Mouse (Mus musculus): ENCODE measurements around the gene Stard7. TPM values are rescaled to one million over a fixed set of nuclear protein-coding genes. Genes with fewer than 3 reads are reported as not detected.

The Stard7 gene
- 131 TPM for polyA plus RNA-seq (2015; fragmentation: Illumina TruSeq; extraction: RNeasy Lipid Tissue Mini Kit (QIAGEN cat#74804); ENCODE audit: insufficient read depth, low replicate concordance)

GRCm38 (mm10) chr2:127269491-127270299 is at the start of gene Stard7:
Gene Stard7 (plus strand): TSS chr2:127270218.

GRCm38 (mm10) chr2:127247592-127248333 is 22.3 kb upstream of the Stard7 start, which contains the start of the genes Ciao1 and Tmem127:
Gene Ciao1 (minus strand): TSS chr2:127247816.
Gene Tmem127 (plus strand): TSS chr2:127247908.

GRCm38 (mm10) chr2:127335767-127336496 is 65.9 kb downstream of the Stard7 start, which contains the start of gene Dusp2:
Gene Dusp2 (plus strand): TSS chr2:127336159.

GRCm38 (mm10) chr2:127338416-127338815 is 68.4 kb downstream of the Stard7 start, which contains the start of gene Astl:
Gene Astl (plus strand): TSS chr2:127338639.

Other genes with a start within 250 kb of the Stard7 start
- gene Blvra, start 199.6 kb upstream of the Stard7 start, polyA plus RNA-seq (2015; fragmentation: Illumina TruSeq; extraction: RNeasy Lipid Tissue Mini Kit (QIAGEN cat#74804); ENCODE audit: insufficient read depth, low replicate concordance): 63.3 TPM
- 13.5 TPM for gene Ncaph, start 136.3 kb upstream of the Stard7 start, polyA plus RNA-seq (2015; fragmentation: Illumina TruSeq; extraction: RNeasy Lipid Tissue Mini Kit (QIAGEN cat#74804); ENCODE audit: insufficient read depth, low replicate concordance)
- 18.3 TPM for gene Itpripl1, start 126.8 kb upstream of the Stard7 start, polyA plus RNA-seq (2015; fragmentation: Illumina TruSeq; extraction: RNeasy Lipid Tissue Mini Kit (QIAGEN cat#74804); ENCODE audit: insufficient read depth, low replicate concordance)
- 1.9 TPM for gene 1810024B03Rik, start 61.9 kb upstream of the Stard7 start, polyA plus RNA-seq (2015; fragmentation: Illumina TruSeq; extraction: RNeasy Lipid Tissue Mini Kit (QIAGEN cat#74804); ENCODE audit: insufficient read depth, low replicate concordance)
- gene Snrnp200, start 61.8 kb upstream of the Stard7 start, polyA plus RNA-seq (2015; fragmentation: Illumina TruSeq; extraction: RNeasy Lipid Tissue Mini Kit (QIAGEN cat#74804); ENCODE audit: insufficient read depth, low replicate concordance): 80.2 TPM
- gene Ciao1, start 22.4 kb upstream of the Stard7 start, polyA plus RNA-seq (2015; fragmentation: Illumina TruSeq; extraction: RNeasy Lipid Tissue Mini Kit (QIAGEN cat#74804); ENCODE audit: insufficient read depth, low replicate concordance): 31.3 TPM
- gene Tmem127, start 22.3 kb upstream of the Stard7 start, polyA plus RNA-seq (2015; fragmentation: Illumina TruSeq; extraction: RNeasy Lipid Tissue Mini Kit (QIAGEN cat#74804); ENCODE audit: insufficient read depth, low replicate concordance): 71.3 TPM
- gene Dusp2, start 65.9 kb downstream of the Stard7 start, polyA plus RNA-seq (2015; fragmentation: Illumina TruSeq; extraction: RNeasy Lipid Tissue Mini Kit (QIAGEN cat#74804); ENCODE audit: insufficient read depth, low replicate concordance): 67.0 TPM
- 0.17 TPM for gene Astl, start 68.4 kb downstream of the Stard7 start, polyA plus RNA-seq (2015; fragmentation: Illumina TruSeq; extraction: RNeasy Lipid Tissue Mini Kit (QIAGEN cat#74804); ENCODE audit: insufficient read depth, low replicate concordance)
- 0.51 TPM for gene Adra2b, start 93.0 kb downstream of the Stard7 start, polyA plus RNA-seq (2015; fragmentation: Illumina TruSeq; extraction: RNeasy Lipid Tissue Mini Kit (QIAGEN cat#74804); ENCODE audit: insufficient read depth, low replicate concordance)
- gene Gpat2, start 155.0 kb downstream of the Stard7 start, polyA plus RNA-seq (2015; fragmentation: Illumina TruSeq; extraction: RNeasy Lipid Tissue Mini Kit (QIAGEN cat#74804); ENCODE audit: insufficient read depth, low replicate concordance): 0.11 TPM
- 14.6 TPM for gene Fahd2a, start 174.3 kb downstream of the Stard7 start, polyA plus RNA-seq (2015; fragmentation: Illumina TruSeq; extraction: RNeasy Lipid Tissue Mini Kit (QIAGEN cat#74804); ENCODE audit: insufficient read depth, low replicate concordance)

Measured in spleen, adult 10 weeks (tissue).